Mouse (Mus musculus): Measurements from ENCODE around the gene Cc2d2b. TPM values are rescaled to one million over a fixed set of nuclear protein-coding genes. Genes with fewer than 3 reads are reported as not detected.

The Cc2d2b gene
- total and polyA plus RNA-seq, 3 experiments, result not detected

DNA sequence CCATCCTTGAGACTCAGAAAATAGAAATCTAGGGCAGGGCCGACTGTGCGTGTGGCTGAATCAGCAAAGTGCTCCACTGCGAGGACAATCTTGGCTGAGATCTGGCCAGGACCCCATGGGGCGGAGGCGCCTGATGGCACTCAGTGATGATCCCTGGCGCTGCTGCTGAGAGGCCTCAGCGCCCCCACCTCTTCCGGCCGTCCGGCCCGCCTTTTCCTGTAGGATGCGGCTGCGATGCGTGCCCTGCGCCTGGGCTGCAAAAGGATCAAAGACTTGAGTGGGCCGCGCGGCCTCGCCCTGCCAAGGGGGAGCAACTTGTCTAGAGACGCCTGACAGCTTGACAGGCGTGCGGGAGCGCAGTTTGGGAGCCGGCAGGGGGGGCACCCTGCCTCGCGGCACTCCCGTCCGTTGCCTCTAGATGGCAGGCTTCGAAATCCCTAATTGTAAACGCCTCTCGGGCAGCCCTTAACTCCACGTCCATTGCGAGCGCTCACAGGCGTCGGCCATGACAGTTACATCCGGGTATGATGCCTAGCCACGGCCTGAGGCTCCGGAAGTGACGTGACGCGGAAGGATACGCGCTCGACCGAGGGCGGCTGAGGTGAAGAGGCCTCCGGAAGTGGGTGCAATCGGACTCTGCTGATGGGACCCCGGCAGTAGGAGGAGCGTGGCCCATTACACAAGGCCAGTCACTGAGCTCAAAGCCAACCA is 124.6 kb downstream of the Cc2d2b start:
- H3K9ac ChIP-seq (ENCODE audit: insufficient read depth, low read depth), result no peak overlapping the region
- no peak for DNase-seq (ENCODE audit: extremely low read depth)
- H3K79me2 ChIP-seq (replicated peaks; ENCODE audit: control insufficient read depth, extremely low read depth, insufficient read depth, poor library complexity, severe bottlenecking), result no peaks in the 10 kb centered on the region
- no peak overlapping the region for H3K4me3 ChIP-seq (replicated peaks in 1 of 3; ENCODE audit: low read depth in 2 of 3, low read length in 2 of 3, poor library complexity in 1 of 3)
- H3K27ac ChIP-seq (ENCODE audit: insufficient read depth, low read depth), result no peak overlapping the region
- H3K9me3 ChIP-seq (replicated peaks; ENCODE audit: low read length), result peaks cover 3% of the 10 kb centered on the region
- dilution Hi-C loops (cut with MboI; ENCODE audit: extremely low pct_ligation_motif_present, extremely low pct_unique_long_range_greater_than_20kb, low sequenced_read_pairs), result no loop called here
- in situ Hi-C loops (cut with MboI; ENCODE audit: low pct_ligation_motif_present, low pct_unique_long_range_greater_than_20kb, low sequenced_read_pairs), result no loop called here
- H3K27me3 ChIP-seq (replicated peaks), result no peaks in the 10 kb centered on the region
- H3K4me2 ChIP-seq (ENCODE audit: insufficient read depth, low read depth, poor library complexity, severe bottlenecking), result no peak overlapping the region
- no peaks in the 10 kb centered on the region for H3K36me3 ChIP-seq (replicated peaks in 1 of 2; ENCODE audit: control insufficient read depth in 1 of 2, insufficient read depth in 1 of 2, low read length in 1 of 2)
- TF ChIP-seq CTCF (conservative IDR thresholded peaks at IDR 0.05 in 1 of 2, IDR thresholded peaks at IDR 0.05 in 1 of 2; ENCODE audit: low read depth in 2 of 2, low read length in 2 of 2), result peak in 1 of 2 experiments; percentile 21; a peak in 1 of 4 replicates
- TF ChIP-seq TBP (conservative IDR thresholded peaks at IDR 0.05; ENCODE audit: low read depth, low read length), result no peak
- peaks cover 0 to 6% of the 10 kb centered on the region in 2 experiments; a peak in 1 of 4 replicates for H3K4me1 ChIP-seq (ENCODE audit: control insufficient read depth in 1 of 2, insufficient read depth in 2 of 2)

Other genes with a start within 250 kb of the Cc2d2b start
- 2.6 and 3.6 TPM in 2 replicates for gene Sorbs1, start 235.0 kb upstream of the Cc2d2b start, total RNA-seq (2012; rRNA removed)
- gene Sorbs1, start 235.0 kb upstream of the Cc2d2b start, total RNA-seq (2014; rRNA removed), result 2.1 and 3.1 TPM in 2 replicates
- 6.2 and 9.3 TPM in 2 replicates for gene Sorbs1, start 235.0 kb upstream of the Cc2d2b start, polyA plus RNA-seq (2012; ENCODE audit: insufficient read length, low read depth)
- 134 and 193 TPM in 2 replicates for gene Aldh18a1, start 160.3 kb upstream of the Cc2d2b start, total RNA-seq (2012; rRNA removed)
- gene Aldh18a1, start 160.3 kb upstream of the Cc2d2b start, total RNA-seq (2014; rRNA removed), result 101 and 104 TPM in 2 replicates
- 92.2 and 120 TPM in 2 replicates for gene Aldh18a1, start 160.3 kb upstream of the Cc2d2b start, polyA plus RNA-seq (2012; ENCODE audit: insufficient read length, low read depth)
- gene Tctn3, start 136.5 kb upstream of the Cc2d2b start, total RNA-seq (2012; rRNA removed), result 8.4 and 9.9 TPM in 2 replicates
- 5.8 and 6.4 TPM in 2 replicates for gene Tctn3, start 136.5 kb upstream of the Cc2d2b start, total RNA-seq (2014; rRNA removed)
- gene Tctn3, start 136.5 kb upstream of the Cc2d2b start, polyA plus RNA-seq (2012; ENCODE audit: insufficient read length, low read depth), result 7.4 and 10.6 TPM in 2 replicates
- gene Entpd1, start 136.4 kb upstream of the Cc2d2b start, total RNA-seq (2012; rRNA removed), result 21.2 TPM in 2 replicates
- gene Entpd1, start 136.4 kb upstream of the Cc2d2b start, total RNA-seq (2014; rRNA removed), result 14.7 and 15.7 TPM in 2 replicates
- gene Entpd1, start 136.4 kb upstream of the Cc2d2b start, polyA plus RNA-seq (2012; ENCODE audit: insufficient read length, low read depth), result 18.6 and 19.5 TPM in 2 replicates
- gene Ccnj, start 82.5 kb downstream of the Cc2d2b start, total RNA-seq (2012; rRNA removed), result 4.2 and 4.3 TPM in 2 replicates
- 4.2 and 4.7 TPM in 2 replicates for gene Ccnj, start 82.5 kb downstream of the Cc2d2b start, total RNA-seq (2014; rRNA removed)
- gene Ccnj, start 82.5 kb downstream of the Cc2d2b start, polyA plus RNA-seq (2012; ENCODE audit: insufficient read length, low read depth), result 7.5 and 8.6 TPM in 2 replicates
- gene Zfp518a, start 146.0 kb downstream of the Cc2d2b start, total RNA-seq (2012; rRNA removed), result 5.4 and 5.9 TPM in 2 replicates
- 19.7 and 23.4 TPM in 2 replicates for gene Zfp518a, start 146.0 kb downstream of the Cc2d2b start, total RNA-seq (2014; rRNA removed)
- 10.0 and 11.6 TPM in 2 replicates for gene Zfp518a, start 146.0 kb downstream of the Cc2d2b start, polyA plus RNA-seq (2012; ENCODE audit: insufficient read length, low read depth)
- 86.8 and 142 TPM in 2 replicates for gene Blnk, start 245.8 kb downstream of the Cc2d2b start, total RNA-seq (2012; rRNA removed)
- gene Blnk, start 245.8 kb downstream of the Cc2d2b start, total RNA-seq (2014; rRNA removed), result 101 and 108 TPM in 2 replicates
- 259 and 284 TPM in 2 replicates for gene Blnk, start 245.8 kb downstream of the Cc2d2b start, polyA plus RNA-seq (2012; ENCODE audit: insufficient read length, low read depth)